Mouse (Mus musculus) kidney, embryonic 14.5 days (tissue): Measurements from ENCODE around the gene Smpd3. TPM values are rescaled to one million over a fixed set of nuclear protein-coding genes. Genes with fewer than 3 reads are reported as not detected.

Source experiments
- ATAC-seq: fragments of 200-750 bp; cut with Nextera tagmentation; 2 replicates; pipeline ENCODE4 v1.8.0; 2017; ENCODE audit warnings: moderate number of reproducible peaks, mild to moderate bottlenecking, moderate TSS enrichment, moderate library complexity; ENCODE audit not compliant: low FRiP score, low TSS enrichment
- H3K27ac ChIP-seq: fragments of 300-500 bp; sonication (generic); 2 replicates; pipeline ENCODE4 v1.5.1; 2014; ENCODE audit warnings: low read depth, mild to moderate bottlenecking, low read length, moderate library complexity, mixed read lengths
- H3K27me3 ChIP-seq: fragments of 300-500 bp; sonication (generic); 2 replicates; pipeline ENCODE4 v1.6.1; 2014; ENCODE audit warnings: mild to moderate bottlenecking, low read length; ENCODE audit not compliant: control insufficient read depth, insufficient read depth
- H3K36me3 ChIP-seq: fragments of 300-500 bp; sonication (generic); 2 replicates; pipeline ENCODE4 v1.6.1; 2014; ENCODE audit warnings: low read length, mixed read lengths; ENCODE audit not compliant: control insufficient read depth, insufficient read depth
- H3K4me1 ChIP-seq: fragments of 300-500 bp; sonication (generic); 2 replicates; pipeline ENCODE4 v1.6.1; 2014; ENCODE audit warnings: low read length, mixed read lengths; ENCODE audit not compliant: control insufficient read depth, insufficient read depth
- H3K4me2 ChIP-seq: fragments of 300-500 bp; sonication (generic); replicated peaks from 2 replicates; pipeline ENCODE4 v1.6.1; 2014; ENCODE audit warnings: low read depth, mild to moderate bottlenecking, low read length
- H3K4me3 ChIP-seq: fragments of 300-500 bp; sonication (generic); 2 replicates; pipeline ENCODE4 v1.5.1; 2014; ENCODE audit warnings: mild to moderate bottlenecking, low read length
- H3K9ac ChIP-seq: fragments of 300-500 bp; sonication (generic); 2 replicates; pipeline ENCODE4 v1.6.1; 2014; ENCODE audit warnings: low read depth, mild to moderate bottlenecking, low read length, moderate library complexity
- H3K9me3 ChIP-seq: fragments of 300-500 bp; sonication (generic); 2 replicates; pipeline ENCODE4 v1.6.1; 2016; ENCODE audit warnings: low read length; ENCODE audit not compliant: control insufficient read depth
- WGBS: fragments of 180-500 bp; shearing (Covaris S2); extraction: QIAGEN DNeasy Blood & Tissue Kit; methylation state at CpG from one replicate; pipeline ENCODE4 v1.1.7; 2014; 5-methylcytosine and 5-hydroxymethylcytosine counted together
- polyA plus RNA-seq: library from polyadenylated mRNA; unstranded; fragments of >200 nt; fragmentation: Nextera tagmentation; extraction: Ambion mirVana; gene quantifications from 2 replicates; pipeline ENCODE4 v1.2.1, GENCODE M21; 2014

Gene Smpd3
- polyA plus RNA-seq, 1 experiment from 2014 or later, result 0.12 TPM

DNA sequence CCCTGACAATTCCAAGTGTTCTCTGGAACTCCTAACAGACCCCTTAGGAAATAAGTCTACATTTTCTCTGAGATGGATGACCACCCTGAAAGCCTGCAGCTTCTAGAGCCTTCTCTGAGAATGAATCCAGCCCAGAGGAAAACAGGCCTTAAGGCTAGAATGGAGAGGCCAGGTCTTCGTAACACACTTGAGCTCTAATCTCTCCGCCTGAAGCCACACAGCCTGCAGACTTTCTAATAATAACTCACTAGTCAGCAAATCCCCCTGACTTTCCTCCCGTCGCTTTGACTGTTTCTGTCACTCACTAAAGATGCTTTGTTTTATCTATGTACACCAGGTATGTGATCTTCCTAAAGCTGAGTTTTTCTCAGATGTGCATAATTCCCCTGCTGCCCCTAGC, 66.4 kb downstream of the Smpd3 start:
- no peak overlapping the region for H3K4me3 ChIP-seq
- no peak for ATAC-seq

DNA sequence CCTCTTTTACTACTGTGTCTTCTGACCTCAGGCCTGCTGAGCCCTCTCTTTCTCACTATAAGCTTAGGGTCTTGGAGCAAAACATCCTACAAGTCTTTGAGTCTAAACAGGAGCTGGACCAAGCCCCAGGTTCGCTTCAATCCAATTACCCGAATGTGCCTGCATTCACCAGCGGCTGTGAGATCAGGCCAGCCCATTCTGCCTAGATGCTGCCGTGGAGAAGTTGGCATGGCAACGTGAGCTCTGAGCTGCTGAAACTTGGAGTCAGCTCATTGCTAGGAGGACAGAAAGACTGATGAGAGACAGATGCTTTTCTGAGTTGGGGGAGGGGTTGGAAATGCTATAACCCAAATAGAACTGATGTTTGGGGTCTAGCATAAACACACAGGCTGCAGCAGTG, 67.0 kb downstream of the Smpd3 start:
- WGBS, result 30% methylated on average over 5 of the region's 5 CpGs

More for the DNA sequence above, 66.4 kb downstream of the Smpd3 start:
- no peaks in the 10 kb centered on the region for H3K4me1 ChIP-seq
- H3K27me3 ChIP-seq, result no peaks in the 10 kb centered on the region
- H3K9ac ChIP-seq, result no peak overlapping the region
- 75% methylated on average over 4 of the region's 4 CpGs for WGBS
- H3K27ac ChIP-seq, result no peak overlapping the region; the same call in 1 of the 2 replicates
- H3K4me2 ChIP-seq, result no peak overlapping the region
- H3K9me3 ChIP-seq, result no peaks in the 10 kb centered on the region
- no peaks in the 10 kb centered on the region for H3K36me3 ChIP-seq

DNA sequence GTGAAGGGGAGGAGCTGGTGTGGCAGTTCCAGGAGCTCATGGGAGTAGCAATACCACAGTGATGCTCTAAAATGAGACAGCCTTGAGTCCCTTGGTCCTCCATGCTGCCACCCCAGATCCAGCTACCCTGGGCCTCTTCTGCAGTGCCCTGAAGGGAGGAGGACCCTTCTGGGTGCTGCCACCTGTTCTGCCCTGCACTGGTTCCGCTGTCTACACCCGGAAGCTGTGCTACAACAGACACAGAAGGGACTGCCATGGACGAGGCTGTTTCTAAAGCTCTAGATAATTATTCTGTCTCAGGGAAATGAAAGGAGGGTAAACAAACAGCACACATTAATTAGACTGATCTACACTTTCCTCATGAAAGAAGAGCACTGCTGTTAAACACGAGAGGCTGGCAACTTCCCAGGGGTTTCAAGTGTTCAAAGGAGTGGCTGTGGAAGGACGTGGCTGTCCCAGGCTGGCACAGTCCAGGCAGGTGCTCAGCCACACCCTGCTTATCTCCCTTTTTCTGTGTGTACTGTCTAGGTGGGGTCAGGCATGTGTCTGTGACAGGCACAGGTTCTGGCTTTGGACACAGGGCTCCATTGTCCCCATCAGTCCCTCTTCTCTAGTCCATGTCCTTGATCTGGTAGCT, 69.0 kb downstream of the Smpd3 start:
- H3K4me1 ChIP-seq, result no peaks in the 10 kb centered on the region
- no peak overlapping the region for H3K4me3 ChIP-seq
- H3K27ac ChIP-seq, result no peak overlapping the region
- 58% methylated on average over 5 of the region's 5 CpGs for WGBS
- H3K9me3 ChIP-seq, result no peaks in the 10 kb centered on the region
- ATAC-seq, result no peak
- H3K36me3 ChIP-seq, result no peaks in the 10 kb centered on the region
- no peak overlapping the region for H3K4me2 ChIP-seq
- H3K27me3 ChIP-seq, result no peaks in the 10 kb centered on the region
- no peak overlapping the region for H3K9ac ChIP-seq

More for the DNA sequence above, 67.0 kb downstream of the Smpd3 start:
- no peaks in the 10 kb centered on the region for H3K9me3 ChIP-seq
- ATAC-seq, result no peak
- no peak overlapping the region for H3K27ac ChIP-seq
- no peak overlapping the region for H3K4me2 ChIP-seq
- no peak overlapping the region for H3K9ac ChIP-seq
- no peak overlapping the region for H3K4me3 ChIP-seq
- H3K27me3 ChIP-seq, result no peaks in the 10 kb centered on the region
- H3K4me1 ChIP-seq, result no peaks in the 10 kb centered on the region
- H3K36me3 ChIP-seq, result no peaks in the 10 kb centered on the region

DNA sequence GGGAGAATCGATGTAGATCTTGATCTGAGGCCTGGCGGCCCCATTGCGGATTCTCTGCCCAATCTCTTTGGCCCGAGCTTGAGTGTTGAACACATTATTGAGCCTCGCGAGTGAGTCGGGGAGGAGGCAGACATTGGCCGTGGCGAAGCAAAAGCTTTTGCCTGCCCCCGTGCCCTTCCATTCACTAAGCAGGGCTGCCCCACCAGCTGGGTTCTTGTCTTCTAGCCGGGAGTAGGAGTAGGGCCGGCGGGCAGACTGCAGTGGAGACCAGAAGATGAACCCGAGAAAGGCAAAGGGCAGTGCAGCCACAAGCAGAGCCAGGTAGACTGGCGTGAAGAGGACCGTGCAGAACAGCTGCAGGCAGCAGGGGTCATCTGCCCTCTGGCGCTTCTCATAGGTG, 72.4 kb downstream of the Smpd3 start:
- no peak for ATAC-seq
- no peaks in the 10 kb centered on the region; the same call in 1 of the 2 replicates for H3K36me3 ChIP-seq
- no peak overlapping the region for H3K4me3 ChIP-seq
- H3K27ac ChIP-seq, result no peak overlapping the region
- WGBS, result 87% methylated on average over 17 of the region's 17 CpGs
- no peaks in the 10 kb centered on the region for H3K9me3 ChIP-seq
- no peaks in the 10 kb centered on the region for H3K27me3 ChIP-seq
- H3K4me1 ChIP-seq, result no peaks in the 10 kb centered on the region
- H3K4me2 ChIP-seq, result no peak overlapping the region
- H3K9ac ChIP-seq, result no peak overlapping the region

DNA sequence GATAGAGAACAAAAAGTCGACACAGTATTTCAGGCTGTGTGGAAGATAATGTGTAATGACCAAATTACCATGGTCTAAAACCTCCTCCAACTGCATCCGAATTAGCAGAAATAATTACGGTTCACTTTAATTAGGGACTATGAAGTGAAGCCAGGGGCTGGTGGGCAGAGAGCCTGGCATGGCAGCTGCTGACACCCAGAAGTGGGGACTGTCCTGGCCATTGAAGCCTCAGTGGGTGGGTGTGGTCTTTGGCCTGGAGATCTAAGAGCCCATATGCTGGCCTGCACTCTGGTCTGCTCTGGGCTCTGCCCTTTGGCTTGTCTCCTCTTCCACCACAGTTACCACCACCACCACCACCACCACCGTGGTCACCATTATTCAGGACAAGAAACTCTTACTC, 73.9 kb downstream of the Smpd3 start:
- 90% methylated on average over 4 of the region's 4 CpGs for WGBS
- no peak overlapping the region for H3K27ac ChIP-seq
- ATAC-seq, result no peak

DNA sequence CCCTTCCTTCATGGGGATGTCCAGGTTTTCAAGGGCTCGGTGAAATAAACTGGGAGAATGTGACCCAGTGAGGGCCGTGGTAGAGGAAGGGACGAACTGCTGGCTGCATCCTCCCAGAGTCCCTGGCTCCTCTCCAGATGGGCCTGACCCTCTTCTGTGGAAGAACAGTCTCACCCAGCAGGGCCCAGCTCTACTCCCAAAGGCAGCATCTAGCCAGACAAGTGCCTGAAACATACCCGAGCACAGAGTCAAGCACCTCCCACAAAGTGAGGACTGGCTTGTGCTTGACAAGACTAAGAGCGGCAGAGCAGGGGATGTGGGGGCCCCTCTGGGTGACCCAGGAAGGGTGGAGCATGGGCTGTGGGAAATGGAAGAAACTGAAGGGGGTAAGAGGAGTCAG, 75.4 kb downstream of the Smpd3 start:
- no peak for ATAC-seq
- no peak overlapping the region for H3K4me3 ChIP-seq
- H3K36me3 ChIP-seq, result no peaks in the 10 kb centered on the region; the same call in 1 of the 2 replicates
- no peak overlapping the region for H3K9ac ChIP-seq
- no peaks in the 10 kb centered on the region for H3K9me3 ChIP-seq
- H3K4me1 ChIP-seq, result no peaks in the 10 kb centered on the region
- H3K27me3 ChIP-seq, result no peaks in the 10 kb centered on the region
- no peak overlapping the region for H3K27ac ChIP-seq
- WGBS, result 53% methylated on average over 5 of the region's 5 CpGs
- no peak overlapping the region for H3K4me2 ChIP-seq

More for the DNA sequence above, 73.9 kb downstream of the Smpd3 start:
- Histone ChIP-seq H3K36me3 (no peaks in the 10 kb centered on the region; the same call in 1 of the 2 replicates), H3K4me1 (no peaks in the 10 kb centered on the region), H3K27me3 (no peaks in the 10 kb centered on the region), H3K4me2 (no peak overlapping the region), H3K9ac (no peak overlapping the region), H3K4me3 (no peak overlapping the region), H3K9me3 (no peaks in the 10 kb centered on the region)

DNA sequence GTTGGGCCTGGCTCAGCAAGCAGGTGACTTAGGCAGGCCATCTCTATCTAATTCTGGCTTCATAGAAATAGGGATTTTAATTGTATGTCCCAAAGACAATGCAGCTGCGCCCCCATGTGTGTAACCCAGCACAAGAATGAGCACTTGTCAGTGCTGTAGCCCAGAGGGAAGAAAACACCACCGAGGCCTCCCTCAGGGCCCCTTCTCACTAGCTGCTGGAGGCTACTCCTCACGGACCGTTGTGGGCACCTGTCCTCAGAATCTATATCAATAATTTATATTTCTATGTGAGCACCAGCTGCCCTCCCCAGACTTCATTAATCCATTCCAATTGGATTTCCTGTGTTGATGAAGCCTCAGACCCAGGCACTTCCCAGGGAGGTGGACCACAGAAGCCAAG, 76.9 kb downstream of the Smpd3 start:
- ATAC-seq, result no peak
- no peak overlapping the region for H3K4me2 ChIP-seq
- H3K4me3 ChIP-seq, result no peak overlapping the region
- H3K9ac ChIP-seq, result no peak overlapping the region
- no peak overlapping the region for H3K27ac ChIP-seq
- no peaks in the 10 kb centered on the region for H3K4me1 ChIP-seq
- no peaks in the 10 kb centered on the region for H3K27me3 ChIP-seq
- H3K9me3 ChIP-seq, result no peaks in the 10 kb centered on the region
- H3K36me3 ChIP-seq, result no peaks in the 10 kb centered on the region; the same call in 1 of the 2 replicates
- 84% methylated on average over 4 of the region's 4 CpGs for WGBS

DNA sequence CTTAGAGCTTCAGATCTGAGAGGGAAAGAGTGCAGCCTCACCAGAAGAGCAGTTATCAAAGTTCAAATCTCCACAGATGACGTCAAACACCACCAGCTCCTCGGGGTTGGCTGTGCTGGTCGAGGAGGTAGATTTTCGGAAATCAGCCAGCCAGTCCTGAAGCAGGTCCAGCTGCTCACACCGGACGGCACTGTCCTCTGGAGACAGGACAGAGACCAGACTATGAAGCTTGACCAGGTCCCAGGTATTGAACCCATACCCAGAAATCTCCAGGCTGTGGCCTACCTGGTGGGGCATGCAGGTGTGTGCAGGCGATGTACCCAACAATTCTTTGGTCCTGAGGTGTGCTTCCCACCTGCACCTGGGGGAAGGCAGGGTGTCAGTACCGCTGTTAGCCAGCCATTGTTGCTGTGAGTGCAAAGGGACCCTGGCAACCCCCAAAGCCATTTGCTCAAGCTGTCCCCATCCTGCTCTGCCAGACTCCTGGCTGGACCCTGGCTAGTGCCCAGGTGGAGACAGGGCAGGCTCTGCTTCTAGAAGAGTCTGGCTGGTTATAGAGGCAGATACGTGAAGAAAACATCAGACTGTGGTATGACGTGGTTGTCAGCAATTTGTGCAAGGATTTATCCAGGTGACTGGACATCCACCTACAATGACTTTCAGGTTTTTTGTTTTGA, 78.1 kb downstream of the Smpd3 start:
- Histone ChIP-seq H3K36me3 (no peaks in the 10 kb centered on the region; the same call in 1 of the 2 replicates), H3K4me1 (no peaks in the 10 kb centered on the region), H3K4me2 (no peak overlapping the region), H3K27ac (no peak overlapping the region), H3K27me3 (no peaks in the 10 kb centered on the region), H3K4me3 (no peak overlapping the region), H3K9me3 (no peaks in the 10 kb centered on the region), H3K9ac (no peak overlapping the region)
- WGBS, result 89% methylated on average over 10 of the region's 10 CpGs
- no peak for ATAC-seq

DNA sequence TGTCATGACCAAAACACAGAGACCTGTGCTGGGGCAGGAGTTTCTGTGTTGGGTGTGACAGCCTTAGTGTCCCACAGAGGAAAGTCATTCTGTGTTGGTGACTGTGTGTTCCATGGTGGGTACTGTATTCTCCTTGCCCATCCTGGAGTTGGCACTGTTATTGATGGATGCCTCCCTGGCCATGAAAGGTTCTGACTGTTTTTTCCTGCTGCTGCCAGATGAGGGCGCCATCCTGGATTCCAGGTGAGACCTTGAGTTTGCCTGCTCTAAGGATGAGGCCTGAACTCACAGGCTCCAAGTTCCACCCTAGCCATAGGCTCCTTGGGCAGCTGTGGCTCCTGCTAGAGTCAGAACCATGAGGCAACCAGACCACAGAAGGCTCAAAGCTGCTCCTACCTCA, 79.6 kb downstream of the Smpd3 start:
- no peak overlapping the region for H3K4me2 ChIP-seq

More for the DNA sequence above, 79.6 kb downstream of the Smpd3 start:
- no peak overlapping the region for H3K9ac ChIP-seq
- no peak overlapping the region for H3K4me3 ChIP-seq
- H3K27ac ChIP-seq, result no peak overlapping the region
- peaks cover 3% of the 10 kb centered on the region; the same call in 1 of the 2 replicates for H3K36me3 ChIP-seq
- H3K27me3 ChIP-seq, result no peaks in the 10 kb centered on the region
- no peaks in the 10 kb centered on the region for H3K4me1 ChIP-seq
- 20% methylated on average over 1 of the region's 1 CpGs for WGBS
- H3K9me3 ChIP-seq, result no peaks in the 10 kb centered on the region
- ATAC-seq, result no peak
